Mouse (Mus musculus) liver, embryonic 14.5 days (tissue): ENCODE measurements around the gene Rita1.

Experiments
- CTCF ChIP-seq: IDR thresholded peaks from 2 replicates; pipeline ENCODE4 v1.5.1; 2016; ENCODE audit warnings: antibody characterized with exemption, low read depth, control low read depth
- EP300 ChIP-seq: IDR thresholded peaks from 2 replicates; pipeline ENCODE4 v1.6.1; 2016; ENCODE audit warnings: antibody characterized with exemption, low read depth

GRCm38 (mm10) chr5:120622198-120622851 is 9.9 kb upstream of the Rita1 start:
- no peak for TF ChIP-seq CTCF
- TF ChIP-seq EP300: no peak
